Mouse (Mus musculus): ENCODE results near the gene Zfp42.
"Not testable (repeated sequence)": the region's sequence is repeated elsewhere in the genome, so short reads cannot be mapped to it uniquely, and the experiment has no call there.

Zfp42 gene

DNA sequence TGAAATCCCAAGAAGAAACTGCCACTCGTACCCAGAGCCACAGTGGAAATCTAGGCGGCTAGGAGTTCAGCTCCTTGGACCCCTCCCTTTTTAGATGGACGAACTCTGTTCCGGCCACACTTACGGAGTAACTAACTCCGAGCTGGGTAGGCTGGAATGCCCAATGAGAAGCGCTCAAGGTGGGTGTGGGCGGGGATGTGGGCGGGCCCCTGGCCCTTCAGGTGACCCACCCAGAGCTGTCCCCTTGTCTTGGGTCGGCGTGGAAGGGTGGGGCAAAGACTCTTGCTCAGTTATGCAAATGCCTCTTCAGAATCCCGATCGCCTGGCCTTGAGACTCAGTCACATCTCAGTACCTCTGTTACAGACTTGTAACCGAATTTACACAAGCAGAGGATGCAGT is at the start of gene Zfp42:
Zfp42 (minus strand) TSS at position 85 of the 400 bp plus-strand sequence.
- no peak for DNase-seq (ENCODE audit: low read depth, low spot score)

DNA sequence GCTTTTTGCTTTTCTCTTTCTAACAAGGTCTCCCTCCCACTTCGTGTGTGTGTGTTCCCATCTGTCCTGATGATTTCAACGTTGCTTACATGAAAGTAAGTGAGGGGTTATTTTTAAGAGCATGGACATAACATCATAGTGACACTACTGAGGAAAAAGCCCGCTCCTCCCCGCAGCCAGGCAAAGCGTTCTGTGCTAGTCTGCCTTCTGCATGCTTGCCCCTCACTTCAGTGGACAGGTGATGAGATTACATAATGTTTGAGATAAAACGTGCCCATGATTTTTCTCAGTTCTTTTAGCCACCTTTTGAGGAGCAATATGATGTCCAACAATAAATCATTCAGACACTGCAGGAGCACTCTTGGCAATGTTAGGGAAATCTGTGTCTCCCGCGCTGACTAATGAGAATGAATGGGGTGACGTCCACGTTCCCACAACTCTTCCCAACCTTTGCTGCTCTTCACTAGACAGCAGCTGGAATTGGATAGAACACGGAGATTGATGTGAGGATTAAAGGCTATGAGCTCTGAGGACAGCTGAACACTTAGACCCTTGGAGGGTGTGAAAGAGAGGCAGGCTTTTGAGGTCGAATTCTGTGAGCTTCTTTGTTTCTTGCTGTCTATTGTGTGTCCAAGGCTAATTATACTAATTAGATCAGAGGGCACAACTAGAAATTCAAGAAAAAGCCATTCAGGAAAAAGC is 49.4 kb upstream of the Zfp42 start:
- DNase-seq (ENCODE audit: low read depth, low spot score): peak; percentile 24

DNA sequence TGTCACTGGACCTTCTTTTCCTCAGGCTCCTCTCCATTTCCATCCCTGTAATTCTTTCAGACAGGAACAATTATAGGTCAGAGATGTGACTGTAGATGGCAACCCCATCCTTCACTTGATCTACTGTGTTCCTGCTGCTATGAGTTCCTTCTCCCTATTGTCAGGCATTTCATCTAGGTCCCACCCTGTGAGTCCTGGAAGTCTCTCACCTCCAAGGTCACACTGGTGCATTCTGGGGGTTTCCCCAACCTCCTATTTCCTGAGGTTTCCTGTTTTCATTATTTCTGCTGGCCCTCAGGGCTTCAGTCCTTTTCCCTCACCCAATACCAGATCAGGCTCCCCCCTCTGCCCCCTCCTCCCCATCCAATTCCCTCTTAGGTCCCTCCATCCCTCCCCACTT is 45.5 kb upstream of the Zfp42 start:
- not testable (repeated sequence) for DNase-seq (ENCODE audit: low read depth, low spot score)

DNA sequence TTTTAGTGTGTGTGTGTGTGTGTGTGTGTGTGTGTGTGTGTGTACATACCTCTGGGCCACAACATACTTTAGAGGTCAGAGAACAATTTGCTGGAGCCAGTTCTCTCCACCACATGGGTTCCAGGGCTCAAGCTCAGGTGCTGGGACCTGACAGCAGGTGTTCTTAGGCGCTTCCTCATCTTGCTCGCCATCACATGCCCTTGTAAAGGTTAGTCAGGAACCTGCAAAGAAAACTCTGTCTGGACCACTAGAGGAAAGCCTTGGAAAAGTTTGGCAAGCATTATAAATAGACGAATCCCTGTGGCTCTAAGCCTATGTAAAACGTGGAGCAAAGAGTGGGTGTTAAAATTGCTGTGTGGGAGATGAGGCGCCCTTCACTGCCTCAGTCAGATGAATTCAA is 31.8 kb upstream of the Zfp42 start:
- peak; percentile 57 for DNase-seq (ENCODE audit: low read depth, low spot score)

DNA sequence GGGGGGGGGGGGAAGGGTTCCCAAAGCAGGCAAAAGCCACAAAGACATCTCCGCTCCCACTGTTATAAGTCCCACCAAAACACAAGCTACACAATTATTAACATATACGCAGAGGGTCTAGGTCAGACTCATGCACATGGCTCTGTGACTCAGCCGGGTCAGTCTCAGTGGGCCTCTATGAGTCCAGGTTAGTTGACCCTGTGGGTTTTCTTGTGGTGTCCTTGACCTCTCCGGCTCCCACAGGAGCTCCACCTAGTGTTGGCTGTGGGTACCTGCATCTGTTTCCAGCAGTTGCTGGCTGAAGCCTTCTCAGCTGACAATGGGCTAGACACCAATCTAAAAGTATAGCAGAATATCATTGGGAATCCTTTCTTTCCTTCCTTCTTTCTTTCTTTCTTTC is 26.7 kb upstream of the Zfp42 start:
- peak; percentile 16 for DNase-seq (ENCODE audit: low read depth, low spot score)

DNA sequence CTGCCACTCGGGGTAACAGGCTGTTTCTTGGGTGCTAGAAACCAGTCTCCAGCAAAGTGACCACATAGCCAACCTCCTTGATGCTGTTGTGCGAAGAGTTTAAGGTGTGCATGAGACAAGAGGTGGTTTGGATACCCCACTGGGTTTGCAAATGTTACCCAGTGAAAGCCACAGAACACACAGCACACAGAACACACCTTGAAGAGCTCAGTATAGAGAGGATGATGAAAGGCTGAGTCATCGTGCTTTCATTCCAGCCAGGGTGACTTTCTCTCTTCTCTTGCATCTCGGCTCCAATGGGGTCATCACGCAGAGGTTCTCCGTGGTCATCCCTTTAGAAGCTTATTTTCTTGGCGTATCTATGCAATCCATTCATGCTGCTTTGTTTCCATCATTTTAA is 24.9 kb upstream of the Zfp42 start:
- peak; percentile 8 for DNase-seq (ENCODE audit: low read depth, low spot score)

DNA sequence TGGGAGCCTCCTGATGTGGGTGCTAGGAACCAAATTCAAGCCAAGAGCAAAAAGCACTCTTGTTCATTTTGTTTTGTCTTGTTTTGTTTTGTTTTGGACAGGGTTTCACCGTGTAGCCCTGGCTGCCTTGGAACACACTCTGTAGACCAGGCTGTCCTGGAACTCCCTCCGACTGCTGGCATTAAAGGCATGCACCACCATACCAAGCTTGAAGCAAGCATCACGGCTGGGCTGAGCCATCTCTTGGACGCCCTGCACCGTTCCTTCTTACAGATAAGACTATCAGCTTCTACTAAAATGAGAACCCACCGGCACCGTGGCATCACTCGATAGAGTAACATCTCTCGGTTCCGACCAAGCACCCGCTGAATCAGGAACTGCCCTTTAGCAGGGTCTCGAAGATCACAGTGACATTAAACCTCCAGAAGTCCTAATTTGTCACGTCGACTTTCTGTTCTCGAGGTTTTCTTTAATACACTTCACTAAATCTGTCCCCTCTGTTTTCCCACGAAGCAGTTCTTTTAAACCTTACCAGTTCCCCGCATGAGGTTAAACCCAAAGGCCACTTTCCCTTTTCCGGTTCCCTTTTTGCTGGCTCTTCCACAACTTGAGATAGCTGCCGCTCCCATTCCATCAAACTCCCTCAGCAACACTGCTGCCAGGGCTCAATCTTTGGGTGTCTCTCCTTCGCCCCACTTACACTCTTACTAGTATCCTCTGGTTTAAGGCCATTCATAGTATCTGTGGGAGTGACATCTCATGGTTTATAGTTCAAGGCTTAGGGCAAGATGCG is 23.3 kb upstream of the Zfp42 start:
- DNase-seq (ENCODE audit: low read depth, low spot score): no peak

DNA sequence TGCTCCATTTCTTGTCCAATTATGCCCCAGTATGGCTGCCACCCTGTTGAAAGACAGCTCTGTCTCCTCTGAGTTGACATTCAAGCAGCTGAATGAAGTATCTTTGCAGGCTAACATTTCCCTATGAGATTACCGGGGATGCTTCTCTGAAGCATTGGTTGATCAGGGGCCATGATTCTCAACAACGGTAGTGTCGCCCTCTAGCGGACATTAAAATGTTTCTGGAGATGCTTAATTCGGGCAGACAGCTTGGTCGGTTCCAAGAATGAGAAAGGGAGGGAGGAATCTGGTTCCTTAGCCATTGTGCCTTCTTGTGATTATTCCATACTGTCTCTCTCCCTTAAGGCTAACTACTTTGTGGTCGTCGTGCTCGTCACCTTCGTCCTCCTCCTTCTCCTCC is 21.9 kb upstream of the Zfp42 start:
- DNase-seq (ENCODE audit: low read depth, low spot score): no peak

DNA sequence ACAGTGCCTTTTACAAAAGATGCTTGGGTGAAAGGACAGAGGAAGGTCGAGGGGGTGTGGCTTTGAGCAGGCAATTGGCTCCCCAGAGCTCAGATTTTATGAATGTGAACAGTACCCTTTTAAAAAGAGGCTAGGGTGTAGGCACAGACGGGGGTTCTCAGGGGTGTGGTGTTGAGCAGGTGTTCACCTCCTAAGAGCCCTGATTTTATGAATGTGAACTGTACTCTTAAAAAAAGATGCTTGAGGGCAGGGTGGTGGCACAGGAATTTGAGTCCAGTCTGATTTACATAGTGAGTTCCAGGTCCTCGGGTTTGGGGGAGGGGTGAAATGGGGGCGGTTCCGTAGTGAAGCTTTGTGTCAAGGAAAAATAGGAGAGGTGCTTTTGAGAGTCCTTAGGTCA is 14.0 kb upstream of the Zfp42 start:
- no peak for DNase-seq (ENCODE audit: low read depth, low spot score)

DNA sequence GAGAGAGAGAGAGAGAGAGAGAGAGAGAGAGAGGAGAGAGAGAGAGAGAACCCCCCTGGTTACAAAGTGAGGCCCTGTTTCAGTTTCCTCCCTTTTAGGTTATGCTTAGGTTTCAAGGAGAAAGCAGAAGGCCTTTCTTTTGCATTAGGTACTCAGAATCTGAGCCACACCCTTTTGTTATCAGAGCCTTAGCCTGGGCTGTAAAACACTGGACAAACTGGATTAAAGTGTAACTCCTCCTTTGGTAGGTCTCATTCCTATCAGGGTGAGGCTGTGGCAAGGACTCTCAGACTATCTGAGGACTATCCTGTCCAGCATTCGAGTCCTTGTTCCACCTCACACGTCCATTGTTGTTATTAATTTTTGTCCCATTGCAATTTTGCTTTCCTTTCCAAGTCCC is 1.4 kb upstream of the Zfp42 start:
- DNase-seq (ENCODE audit: low read depth, low spot score): no peak

DNA sequence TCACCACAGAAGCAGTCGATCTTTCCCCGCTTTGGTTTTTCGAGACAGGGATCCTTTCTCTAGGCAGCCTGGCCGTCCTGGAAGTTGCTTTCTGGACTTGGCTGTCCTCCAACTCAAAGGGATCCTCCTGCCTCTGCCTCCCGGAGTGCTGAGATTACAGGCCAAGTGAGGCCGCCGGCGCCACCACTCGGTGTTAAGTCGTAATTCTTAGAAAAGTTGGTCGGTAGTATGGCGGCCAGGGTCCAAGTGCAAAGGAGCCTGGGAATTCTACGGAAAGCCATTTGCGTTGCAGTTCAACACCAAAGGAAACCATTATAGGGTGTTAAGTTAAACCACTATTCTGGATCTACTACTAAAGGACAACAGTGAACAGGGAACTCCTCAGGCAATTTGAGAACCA is 1.1 kb downstream of the Zfp42 start:
- DNase-seq (ENCODE audit: low read depth, low spot score): no peak

DNA sequence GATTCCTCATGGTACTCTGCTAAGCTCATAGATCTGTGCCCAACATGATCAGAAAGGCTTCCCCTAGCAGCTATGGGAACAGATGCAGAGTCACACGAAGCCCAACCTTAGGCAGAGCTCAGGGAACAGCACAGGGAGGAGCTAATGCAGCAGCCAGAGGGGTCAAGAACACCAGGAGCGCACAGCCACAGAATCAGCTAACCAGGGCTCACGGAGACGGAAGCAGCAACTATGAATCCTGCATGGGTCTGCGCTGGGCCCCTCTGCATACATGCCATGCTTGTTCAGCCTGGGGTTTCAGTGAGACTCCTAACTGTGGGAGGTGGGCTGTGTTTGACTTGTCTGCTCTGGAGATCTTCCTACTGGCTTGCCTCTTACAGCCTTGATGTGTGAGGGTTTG is 7.0 kb downstream of the Zfp42 start:
- DNase-seq (ENCODE audit: low read depth, low spot score): no peak

DNA sequence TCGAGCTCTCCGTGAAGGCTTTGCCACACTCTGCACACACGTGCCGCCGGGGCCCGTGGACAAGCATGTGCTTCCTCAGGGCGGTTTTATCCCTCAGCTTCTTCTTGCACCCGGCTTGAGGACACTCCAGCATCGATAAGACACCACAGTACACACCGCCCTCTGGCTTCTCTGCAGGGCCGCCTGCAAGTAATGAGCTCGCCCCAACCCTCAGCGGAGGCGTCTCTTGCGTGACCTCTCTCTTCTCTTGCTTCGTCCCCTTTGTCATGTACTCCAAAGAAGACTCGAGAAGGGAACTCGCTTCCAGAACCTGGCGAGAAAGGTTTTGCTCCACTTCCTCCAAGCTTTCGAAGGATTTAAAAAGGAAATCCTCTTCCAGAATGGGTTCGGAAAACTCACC is 11.0 kb downstream of the Zfp42 start:
- DNase-seq (ENCODE audit: low read depth, low spot score): no peak

DNA sequence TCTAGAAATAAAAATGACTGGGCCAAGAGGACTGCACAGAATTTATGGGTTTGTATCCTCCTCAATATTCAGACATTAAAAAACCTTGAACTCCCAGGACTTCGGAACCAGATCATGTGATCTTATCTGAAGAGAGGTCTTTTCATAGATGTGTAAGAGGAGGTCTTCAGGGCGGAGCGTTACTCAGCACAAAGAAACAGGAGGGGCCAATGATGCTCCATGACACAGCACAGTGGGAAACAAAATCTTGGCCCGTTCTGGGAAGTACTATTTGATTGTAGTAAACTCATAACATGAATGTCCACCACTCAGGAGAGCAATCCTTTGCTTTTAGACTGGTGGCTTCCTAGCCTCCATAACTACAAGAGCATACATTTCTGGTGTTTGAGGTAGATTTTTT is 12.6 kb downstream of the Zfp42 start:
- DNase-seq (ENCODE audit: low read depth, low spot score): no peak

DNA sequence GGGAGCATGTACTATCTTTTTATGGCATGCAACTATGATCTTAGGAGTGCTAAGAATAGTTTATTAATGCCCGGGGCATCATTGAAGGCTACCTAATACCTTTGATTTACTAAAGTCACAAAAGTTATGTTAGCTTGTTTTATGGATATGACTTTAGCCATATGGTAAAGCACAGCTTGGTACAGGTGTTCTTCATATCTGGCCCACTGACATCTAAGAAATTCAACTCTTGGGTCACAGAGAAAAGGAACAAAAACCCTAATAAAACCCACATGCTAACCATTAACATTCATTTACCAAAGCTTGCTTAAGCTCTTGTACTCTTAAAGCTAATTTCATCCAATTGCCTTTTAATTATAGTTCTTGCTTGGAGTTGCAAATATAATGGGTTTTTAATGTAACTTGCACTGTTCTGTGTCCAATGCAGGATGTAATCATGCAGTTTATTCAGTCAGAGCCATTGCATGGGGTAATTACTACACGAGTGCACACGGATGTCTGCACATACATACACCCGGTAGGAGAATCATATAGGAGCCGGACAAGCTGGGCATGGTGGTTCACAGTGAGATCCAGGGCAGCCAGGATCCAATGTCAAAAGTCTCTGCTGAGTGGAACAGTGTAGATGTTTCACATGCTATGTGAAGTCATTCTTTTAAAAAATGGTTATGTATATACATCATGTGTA is 16.2 kb downstream of the Zfp42 start:
- DNase-seq (ENCODE audit: low read depth, low spot score): no peak

DNA sequence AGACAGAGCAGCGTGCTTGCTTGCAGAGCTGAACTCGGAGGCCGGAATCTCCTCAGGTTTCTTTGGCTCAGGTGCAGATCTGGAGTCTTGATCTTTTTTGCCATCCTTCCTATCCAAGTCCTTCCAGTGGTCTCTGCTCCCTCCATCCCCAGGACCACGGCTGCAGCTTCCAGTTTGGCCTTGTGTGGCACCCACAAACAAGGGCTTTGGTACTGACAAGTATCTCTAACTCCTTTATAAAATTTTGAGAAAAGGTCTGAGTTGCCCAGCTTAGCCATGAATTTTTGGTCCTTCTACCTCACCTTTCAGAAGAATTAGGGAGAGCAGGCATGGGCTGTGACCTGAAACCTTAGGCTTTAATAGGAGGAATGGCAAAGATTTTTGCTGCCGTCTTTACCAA is 17.0 kb downstream of the Zfp42 start:
- DNase-seq (ENCODE audit: low read depth, low spot score): no peak

DNA sequence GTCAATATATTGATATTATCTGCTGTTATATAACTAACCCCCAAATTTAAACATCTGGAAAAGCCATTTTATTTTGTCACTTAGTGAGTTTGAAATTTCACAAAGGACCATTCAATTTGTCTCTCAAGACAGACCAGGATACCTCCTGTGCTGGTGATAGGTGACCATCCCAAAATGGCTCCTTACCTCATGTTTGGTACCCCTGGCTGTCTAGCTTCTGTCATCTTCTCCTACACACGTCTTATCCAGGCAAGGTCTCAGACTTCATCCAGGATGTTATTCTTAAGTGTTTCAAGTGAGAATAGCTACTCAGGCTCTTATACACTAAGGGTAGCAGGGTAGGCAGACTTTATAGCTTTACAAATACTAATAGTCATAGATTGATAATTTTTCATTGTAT is 17.9 kb downstream of the Zfp42 start:
- no peak for DNase-seq (ENCODE audit: low read depth, low spot score)

DNA sequence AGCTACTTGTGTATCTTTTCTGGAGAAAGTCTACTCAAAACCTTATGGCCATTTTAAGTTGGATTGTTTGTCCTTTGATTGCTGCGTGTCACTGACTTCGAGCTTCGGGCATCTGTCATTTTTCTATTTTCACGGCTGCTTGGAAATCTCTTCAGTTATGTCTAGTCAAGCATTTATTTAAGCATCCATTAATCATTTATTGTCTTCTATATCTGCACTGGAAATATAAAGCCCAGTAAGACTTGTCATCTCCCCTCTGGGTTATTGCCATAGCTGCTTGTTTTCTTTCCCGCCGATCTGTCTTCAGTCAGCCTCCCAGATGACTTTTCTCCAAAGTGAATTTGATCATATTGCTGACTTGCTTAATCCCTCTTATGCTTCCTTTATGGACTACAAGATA is 19.3 kb downstream of the Zfp42 start:
- no peak for DNase-seq (ENCODE audit: low read depth, low spot score)

DNA sequence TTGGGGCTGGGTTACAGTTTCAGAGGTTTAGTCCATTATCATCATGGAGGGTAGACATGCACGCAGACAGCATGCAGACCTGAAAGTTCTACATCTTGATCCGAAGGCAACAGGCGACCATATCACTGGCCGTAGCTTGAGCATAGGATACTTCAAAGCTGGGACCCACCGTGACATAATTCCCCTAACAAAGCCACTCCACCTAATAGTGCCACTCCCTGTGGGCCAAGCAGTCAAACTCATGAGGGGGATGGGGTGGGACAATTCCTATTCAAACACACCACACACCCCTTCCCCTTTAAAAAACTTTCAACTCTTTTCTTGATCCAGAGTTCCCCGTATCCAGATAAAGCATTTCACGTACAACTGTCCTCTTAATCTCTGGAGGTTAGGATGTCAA is 23.5 kb downstream of the Zfp42 start:
- DNase-seq (ENCODE audit: low read depth, low spot score): no peak

DNA sequence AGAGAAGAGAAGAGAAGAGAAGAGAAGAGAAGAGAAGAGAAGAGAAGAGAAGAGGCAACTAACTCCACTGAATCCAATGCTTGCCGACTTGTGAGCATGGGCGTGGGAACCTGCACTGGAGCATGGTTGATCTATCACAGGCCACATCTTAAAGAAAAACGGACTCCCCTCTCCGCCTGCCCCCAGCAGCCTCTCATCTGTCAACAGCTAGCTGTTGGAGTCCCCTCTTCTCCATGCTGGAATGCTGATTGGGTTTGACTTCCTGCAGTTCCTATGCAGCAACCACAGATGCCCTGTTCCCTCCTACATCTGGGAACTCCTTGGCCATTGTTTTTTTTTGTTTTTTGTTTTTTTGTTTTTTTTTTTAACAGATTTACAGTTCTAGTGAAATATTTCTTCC is 28.4 kb downstream of the Zfp42 start:
- DNase-seq (ENCODE audit: low read depth, low spot score): no peak

DNA sequence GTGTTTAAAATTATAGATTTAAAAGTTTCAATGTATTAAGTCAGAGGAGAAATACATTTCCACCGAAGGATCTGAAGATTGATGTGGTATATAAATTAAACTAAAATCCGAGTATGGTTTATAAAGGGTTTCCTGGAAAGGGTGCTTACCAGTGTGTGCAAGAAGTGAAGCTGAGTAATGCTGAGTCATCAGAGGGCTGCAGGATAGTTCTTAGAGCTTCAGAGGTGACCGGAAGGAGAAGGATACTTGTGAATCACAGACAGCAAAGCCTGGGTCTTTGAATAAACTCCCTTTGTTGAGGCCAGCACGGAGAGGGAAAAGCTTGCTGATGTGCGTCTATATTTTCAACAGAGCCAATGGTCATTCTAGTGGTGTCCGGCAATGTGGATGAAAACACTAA is 45.8 kb downstream of the Zfp42 start:
- DNase-seq (ENCODE audit: low read depth, low spot score): peak; percentile 6

DNA sequence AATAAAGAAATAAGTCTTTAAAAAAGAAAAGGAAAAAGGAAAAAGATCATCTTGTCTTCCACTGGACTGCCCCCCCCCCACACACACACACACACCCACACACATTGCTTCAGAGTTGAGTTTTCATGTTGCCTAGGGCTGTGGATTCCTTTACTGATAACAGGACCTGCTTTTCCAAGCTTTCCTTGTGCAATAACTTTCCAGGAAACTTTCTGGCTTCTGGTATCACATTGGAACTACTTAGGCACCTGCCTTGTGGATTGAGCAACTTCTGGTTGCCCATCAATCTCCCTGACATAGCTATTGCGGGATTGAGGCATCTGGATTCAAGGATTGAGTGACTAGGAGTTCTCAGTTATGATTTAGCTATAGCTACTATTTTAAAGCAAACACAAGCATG is 48.9 kb downstream of the Zfp42 start:
- DNase-seq (ENCODE audit: low read depth, low spot score): no peak

DNA sequence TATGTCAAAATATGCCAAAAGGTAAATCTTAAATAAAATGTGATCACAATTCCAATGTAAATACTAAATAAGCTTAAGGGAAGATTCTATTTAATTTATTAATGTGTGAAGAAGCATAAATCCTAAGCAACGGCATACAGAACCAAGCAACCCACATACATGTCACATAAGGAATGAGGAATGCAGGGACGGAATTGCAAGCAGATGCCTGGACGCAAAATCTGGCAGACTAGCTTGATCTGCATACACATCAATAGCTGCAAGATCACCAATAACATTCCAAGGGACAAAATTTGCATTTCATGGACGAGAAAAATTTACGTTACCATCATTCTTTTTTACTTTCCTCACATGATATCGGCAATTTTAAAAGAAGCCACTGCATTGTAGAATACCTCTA is 51.1 kb downstream of the Zfp42 start:
- DNase-seq (ENCODE audit: low read depth, low spot score): no peak

All from brain, adult 2 months (tissue).